Mouse (Mus musculus) intestine, embryonic 14.5 days (tissue): ENCODE results near the gene Lrfn3. TPM values are rescaled to one million over a fixed set of nuclear protein-coding genes. Genes with fewer than 3 reads are reported as not detected.

Experiments used
- ATAC-seq: fragments of 200-750 bp; cut with Nextera tagmentation; replicated peaks from 2 replicates; pipeline ENCODE4 v1.8.0; 2017; ENCODE audit warnings: low read depth, moderate number of reproducible peaks, moderate TSS enrichment, moderate library complexity; ENCODE audit not compliant: low FRiP score, low TSS enrichment
- DNase-seq: peaks from one replicate; pipeline ENCODE4 v3.0.0-alpha.2; 2018; ENCODE audit warnings: low spot score
- H3K27ac ChIP-seq: fragments of 300-500 bp; sonication (generic); 2 replicates; pipeline ENCODE4 v1.5.1; 2014; ENCODE audit warnings: low read depth, mild to moderate bottlenecking, control low read depth
- H3K27me3 ChIP-seq: fragments of 300-500 bp; sonication (generic); replicated peaks from 2 replicates; pipeline ENCODE4 v1.6.1; 2014; ENCODE audit warnings: low read length, control low read depth; ENCODE audit not compliant: control insufficient read depth, insufficient read depth
- H3K36me3 ChIP-seq: fragments of 300-500 bp; sonication (generic); 2 replicates; pipeline ENCODE4 v1.6.1; 2014; ENCODE audit warnings: low read length, control low read depth; ENCODE audit not compliant: control insufficient read depth, insufficient read depth
- H3K4me1 ChIP-seq: fragments of 300-500 bp; sonication (generic); replicated peaks from 2 replicates; pipeline ENCODE4 v1.6.1; 2014; ENCODE audit warnings: low read length, control low read depth, mixed read lengths; ENCODE audit not compliant: control insufficient read depth, insufficient read depth
- H3K4me2 ChIP-seq: fragments of 300-500 bp; sonication (generic); 2 replicates; pipeline ENCODE4 v1.6.1; 2014; ENCODE audit warnings: low read length
- H3K4me3 ChIP-seq: fragments of 300-500 bp; sonication (generic); 2 replicates; pipeline ENCODE4 v1.5.1; 2014; ENCODE audit warnings: low read depth, low read length, control low read depth, mixed read lengths
- H3K9ac ChIP-seq: fragments of 300-500 bp; sonication (generic); 2 replicates; pipeline ENCODE4 v1.6.1; 2014; ENCODE audit warnings: mild to moderate bottlenecking, low read length
- H3K9me3 ChIP-seq: fragments of 300-500 bp; sonication (generic); 2 replicates; pipeline ENCODE4 v1.6.1; 2016; ENCODE audit warnings: low read length, control low read depth; ENCODE audit not compliant: control insufficient read depth
- WGBS: fragments of 180-500 bp; shearing (Covaris S2); extraction: QIAGEN DNeasy Blood & Tissue Kit; methylation state at CpG from one replicate; pipeline ENCODE4 v1.1.7; 2014; 5-methylcytosine and 5-hydroxymethylcytosine counted together
- polyA plus RNA-seq: library from polyadenylated mRNA; unstranded; fragments of >200 nt; fragmentation: Nextera tagmentation; extraction: Ambion mirVana; gene quantifications from 2 replicates; pipeline ENCODE4 v1.2.1, GENCODE M21; 2014

Gene Lrfn3
- polyA plus RNA-seq, result 4.4 and 4.5 TPM in 2 replicates

GRCm38 (mm10) chr7:30362652-30363343 is at the start of gene Lrfn3:
TSS of gene Lrfn3 (minus strand) at chr7:30362772.
- Histone ChIP-seq H3K4me2 (peak within 1 kb of the TSS; percentile 60), H3K4me3 (peak within 1 kb of the TSS; percentile 66), H3K9ac (peak within 1 kb of the TSS; percentile 81), H3K27ac (no peak within 1 kb of the TSS), H3K27me3 (0 out of 2 replicates have a peak, but pooled peaks cover 7% of the 10 kb centered on the region), H3K9me3 (no peaks in the 10 kb centered on the region), H3K36me3 (peaks cover 8% of the 10 kb centered on the region; the same call in 1 of the 2 replicates), H3K4me1 (peaks cover 19% of the 10 kb centered on the region)
- under 1% methylated on average over 47 of the region's 55 CpGs for WGBS
- DNase-seq, result peak; percentile 77
- ATAC-seq, result peak; percentile 48

DNA sequence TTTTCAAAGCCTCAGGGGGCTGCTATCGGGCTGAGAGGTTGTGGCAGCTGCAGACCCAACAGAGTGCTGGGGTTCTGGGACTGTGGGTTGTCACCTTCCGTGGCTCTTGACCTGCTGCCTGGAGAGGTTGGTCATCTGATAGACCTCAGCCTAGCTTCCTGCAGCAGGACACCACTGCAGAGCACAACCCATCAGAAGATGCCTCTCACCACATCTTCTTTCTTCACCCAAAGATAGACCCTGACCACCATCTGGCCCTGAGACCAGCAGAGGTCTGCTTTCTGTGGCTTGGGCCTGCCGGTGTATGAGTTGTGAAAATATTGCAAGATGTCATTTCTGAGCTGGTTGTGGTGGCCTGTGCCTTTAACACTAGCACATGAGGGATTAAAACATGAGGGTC is 48.5 kb upstream of the Lrfn3 start:
- DNase-seq (no peak), ATAC-seq (no peak)
- no peaks in the 10 kb centered on the region for H3K9me3 ChIP-seq
- no peaks in the 10 kb centered on the region for H3K4me1 ChIP-seq
- no peak overlapping the region for H3K4me3 ChIP-seq
- H3K4me2 ChIP-seq, result no peak overlapping the region
- no peak overlapping the region for H3K27ac ChIP-seq
- no peaks in the 10 kb centered on the region for H3K27me3 ChIP-seq
- H3K36me3 ChIP-seq, result no peaks in the 10 kb centered on the region
- 77% methylated on average over 3 of the region's 3 CpGs for WGBS
- H3K9ac ChIP-seq, result no peak overlapping the region

DNA sequence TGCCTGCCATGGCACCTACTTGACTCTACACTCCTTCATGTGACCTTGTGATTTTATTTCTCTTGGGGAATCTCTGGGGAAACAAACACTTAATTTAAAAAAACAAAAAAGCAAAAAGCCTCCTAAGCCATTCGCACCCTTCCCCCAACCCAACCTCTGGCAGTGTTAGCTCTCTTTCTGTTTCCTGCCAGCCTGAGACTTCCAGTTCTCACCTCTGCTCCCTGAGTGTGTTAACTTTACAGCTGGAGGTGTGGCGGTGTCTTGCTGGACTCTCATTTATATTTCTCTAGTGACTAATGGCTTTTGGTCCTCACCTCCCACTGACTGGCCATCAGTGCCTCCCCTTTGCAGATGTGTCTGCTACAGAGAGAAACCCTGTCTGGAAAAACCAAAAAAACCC is 47.2 kb upstream of the Lrfn3 start:
- Histone ChIP-seq H3K4me1 (no peaks in the 10 kb centered on the region), H3K9me3 (no peaks in the 10 kb centered on the region), H3K9ac (no peak overlapping the region), H3K4me3 (no peak overlapping the region), H3K27me3 (no peaks in the 10 kb centered on the region), H3K4me2 (no peak overlapping the region), H3K27ac (no peak overlapping the region), H3K36me3 (no peaks in the 10 kb centered on the region)
- DNase-seq (no peak), ATAC-seq (no peak)
- WGBS, result 45% methylated on average over 2 of the region's 2 CpGs

DNA sequence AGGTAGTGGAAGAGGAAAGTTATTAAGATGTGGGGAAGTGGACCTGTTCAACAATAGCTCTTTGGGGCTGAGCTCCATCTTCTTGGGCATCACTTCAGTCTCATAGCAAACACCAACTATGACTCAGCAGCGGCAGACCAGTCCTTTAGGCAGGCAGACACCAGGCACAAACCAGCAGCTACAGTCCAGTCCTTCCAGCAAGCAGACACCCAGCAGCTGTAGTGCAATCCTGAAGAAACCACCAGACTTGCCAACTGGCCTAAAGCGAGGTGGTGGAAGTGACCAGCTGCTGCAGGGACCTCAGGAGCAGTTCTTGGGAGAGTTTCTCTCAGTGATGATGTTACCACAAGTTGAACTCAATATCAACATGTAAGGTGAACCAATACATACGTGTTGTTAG is 46.1 kb upstream of the Lrfn3 start:
- ATAC-seq, result no peak
- no peak overlapping the region for H3K4me2 ChIP-seq

DNA sequence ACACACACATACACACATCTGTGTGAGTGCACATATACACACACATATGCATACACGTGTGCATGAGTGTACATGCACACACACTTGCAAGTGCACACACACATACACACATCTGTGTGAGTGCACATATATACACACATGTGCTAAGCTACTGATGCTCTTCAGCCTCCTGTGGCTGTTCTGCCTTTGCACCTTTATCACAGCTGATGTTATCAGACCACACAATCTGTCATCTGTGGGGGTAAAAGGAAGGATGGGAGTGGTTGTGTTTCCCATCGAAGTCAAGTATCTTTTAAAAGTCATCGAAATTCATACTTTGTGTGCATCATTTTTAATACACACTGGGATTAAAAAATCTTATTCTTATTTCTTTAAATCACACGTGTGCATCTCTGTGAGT is 39.8 kb upstream of the Lrfn3 start:
- Histone ChIP-seq H3K27me3 (no peaks in the 10 kb centered on the region), H3K27ac (no peak overlapping the region), H3K36me3 (no peaks in the 10 kb centered on the region), H3K4me3 (no peak overlapping the region), H3K4me2 (no peak overlapping the region), H3K9ac (no peak overlapping the region), H3K4me1 (no peaks in the 10 kb centered on the region), H3K9me3 (no peaks in the 10 kb centered on the region)
- DNase-seq, result no peak
- 72% methylated on average over 4 of the region's 4 CpGs for WGBS
- ATAC-seq, result no peak

More for the DNA sequence above, 46.1 kb upstream of the Lrfn3 start:
- Histone ChIP-seq H3K9me3 (no peaks in the 10 kb centered on the region), H3K27me3 (no peaks in the 10 kb centered on the region), H3K27ac (no peak overlapping the region), H3K36me3 (no peaks in the 10 kb centered on the region), H3K9ac (no peak overlapping the region), H3K4me3 (no peak overlapping the region), H3K4me1 (no peaks in the 10 kb centered on the region)
- WGBS, result 87% methylated on average over 3 of the region's 3 CpGs
- DNase-seq, result no peak

GRCm38 (mm10) chr7:30399671-30400070 is 37.1 kb upstream of the Lrfn3 start:
- Histone ChIP-seq H3K4me1 (no peaks in the 10 kb centered on the region), H3K27me3 (no peaks in the 10 kb centered on the region), H3K9ac (no peak overlapping the region; the same call in 1 of the 2 replicates), H3K27ac (no peak overlapping the region), H3K4me2 (no peak overlapping the region), H3K4me3 (no peak overlapping the region), H3K9me3 (no peaks in the 10 kb centered on the region), H3K36me3 (no peaks in the 10 kb centered on the region)
- no peak for ATAC-seq
- 43% methylated on average over 7 of the region's 7 CpGs for WGBS
- DNase-seq, result no peak

DNA sequence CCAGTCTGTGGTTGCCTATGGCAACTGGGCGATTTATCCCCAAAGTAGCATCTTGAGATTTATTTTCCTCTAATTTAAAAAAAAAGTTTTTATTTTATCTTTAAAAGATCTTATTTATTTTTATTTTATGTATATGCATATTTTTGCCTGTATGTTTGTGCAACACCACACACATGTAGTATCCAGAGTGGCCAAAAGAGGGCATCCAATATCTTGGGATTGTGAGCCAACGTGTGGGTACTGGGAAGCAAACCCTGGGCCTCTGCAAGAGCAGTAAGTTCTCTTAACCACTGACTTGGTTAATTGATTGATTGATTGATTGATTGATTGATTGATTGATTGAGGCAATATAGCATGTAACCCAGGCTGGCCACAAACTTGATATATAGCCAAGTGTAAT is 32.3 kb upstream of the Lrfn3 start:
- Histone ChIP-seq H3K4me2 (no peak overlapping the region), H3K36me3 (no peaks in the 10 kb centered on the region), H3K4me1 (no peaks in the 10 kb centered on the region), H3K27me3 (no peaks in the 10 kb centered on the region), H3K9me3 (no peaks in the 10 kb centered on the region), H3K27ac (no peak overlapping the region), H3K4me3 (no peak overlapping the region), H3K9ac (no peak overlapping the region)
- ATAC-seq (no peak), DNase-seq (no peak)
- WGBS, result 47% methylated on average over 2 of the region's 2 CpGs

- Histone ChIP-seq H3K4me3 (no peak overlapping the region), H3K4me2 (no peak overlapping the region), H3K9ac (no peak overlapping the region), H3K27ac (0 out of 2 replicates have a peak overlapping the region, but pooled peaks have one; percentile 14), H3K36me3 (no peaks in the 10 kb centered on the region), H3K27me3 (no peaks in the 10 kb centered on the region), H3K4me1 (no peaks in the 10 kb centered on the region), H3K9me3 (no peaks in the 10 kb centered on the region)
- DNase-seq (no peak), ATAC-seq (no peak)
- WGBS, result 49% methylated on average over 11 of the region's 11 CpGs
Measured at GRCm38 (mm10) chr7:30394379-30394778, 31.8 kb upstream of the Lrfn3 start.

GRCm38 (mm10) chr7:30393631-30394030 is 31.1 kb upstream of the Lrfn3 start:
- no peaks in the 10 kb centered on the region for H3K4me1 ChIP-seq
- no peak for ATAC-seq
- no peak overlapping the region for H3K4me2 ChIP-seq
- H3K27ac ChIP-seq, result 0 out of 2 replicates have a peak overlapping the region, but pooled peaks have one; percentile 14
- H3K27me3 ChIP-seq, result no peaks in the 10 kb centered on the region
- H3K36me3 ChIP-seq, result no peaks in the 10 kb centered on the region
- DNase-seq, result no peak
- H3K4me3 ChIP-seq, result no peak overlapping the region
- WGBS, result 88% methylated on average over 4 of the region's 4 CpGs
- no peak overlapping the region for H3K9ac ChIP-seq
- no peaks in the 10 kb centered on the region for H3K9me3 ChIP-seq
